Mouse (Mus musculus) brain, embryonic 14.5 days (tissue): ENCODE results near the gene Calr4. TPM values are rescaled to one million over a fixed set of nuclear protein-coding genes. Genes with fewer than 3 reads are reported as not detected.

Experiments
- DNase-seq: peaks from one replicate; pipeline ENCODE4 v3.0.0-alpha.2; 2011; ENCODE audit warnings: low read depth
- CTCF ChIP-seq: fragments of 200-500 bp; IDR thresholded peaks from 2 replicates; pipeline ENCODE4 v1.5.1; 2012; ENCODE audit warnings: inconsistent platforms, mild to moderate bottlenecking, moderate library complexity, borderline replicate concordance; ENCODE audit not compliant: insufficient read depth, insufficient read length; ENCODE audit errors: extremely low read depth
- POLR2A ChIP-seq: fragments of 200-500 bp; IDR thresholded peaks from 2 replicates; pipeline ENCODE4 v1.6.1; 2012; ENCODE audit warnings: mild to moderate bottlenecking, inconsistent platforms, borderline replicate concordance; ENCODE audit not compliant: poor library complexity, insufficient read depth, insufficient read length, severe bottlenecking; ENCODE audit errors: extremely low read depth
- polyA plus RNA-seq: library from polyadenylated mRNA; depleted of rRNA; stranded (reverse); fragments of >200 nt; gene quantifications from 2 replicates; pipeline ENCODE4 v1.2.3, GENCODE M21; 2012; rRNA removed

Calr4 gene
- polyA plus RNA-seq, 1 experiment = 0.89 TPM

DNA sequence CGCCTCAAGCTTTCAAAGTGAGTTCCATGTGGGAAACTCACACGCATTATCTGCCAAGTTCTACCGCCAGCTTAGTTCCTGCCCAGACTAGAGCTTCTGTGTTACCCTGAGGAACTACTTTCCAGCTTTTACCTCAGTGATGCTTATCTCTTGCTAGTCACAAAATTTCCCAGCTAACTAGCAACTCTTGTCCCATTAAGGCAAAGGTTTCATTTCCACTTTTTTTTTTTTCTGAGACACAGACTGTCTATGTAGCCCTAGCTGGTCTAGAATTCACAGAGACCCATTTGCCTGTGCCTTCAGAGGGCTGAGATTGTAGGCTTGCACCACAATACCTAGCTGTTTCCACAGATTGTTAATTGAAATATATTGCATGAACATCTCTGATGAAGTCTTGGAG, 33.2 kb downstream of the Calr4 start:
- no peak for DNase-seq
- TF ChIP-seq CTCF (no peak), POLR2A (no peak)

DNA sequence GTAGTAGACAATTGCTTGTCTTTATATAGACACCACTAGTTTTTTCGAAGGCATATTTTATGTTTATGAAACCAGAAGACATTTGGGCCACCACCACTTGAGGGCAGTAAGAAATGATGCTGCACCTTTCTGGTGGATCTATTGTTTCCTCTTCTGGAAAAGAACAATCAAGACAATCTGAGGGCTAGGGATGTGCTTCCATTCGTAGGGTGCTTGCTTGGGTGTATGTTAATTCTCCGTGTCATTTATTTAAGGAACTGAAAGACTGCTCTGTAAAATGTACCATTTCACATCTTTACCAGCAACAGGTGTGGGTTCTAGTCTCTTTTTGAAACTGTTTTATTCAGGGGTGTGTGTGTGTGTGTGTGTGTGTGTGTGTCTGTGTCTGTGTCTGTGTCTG, 34.6 kb downstream of the Calr4 start:
- DNase-seq = no peak
- no peak for TF ChIP-seq POLR2A
- TF ChIP-seq CTCF = no peak

DNA sequence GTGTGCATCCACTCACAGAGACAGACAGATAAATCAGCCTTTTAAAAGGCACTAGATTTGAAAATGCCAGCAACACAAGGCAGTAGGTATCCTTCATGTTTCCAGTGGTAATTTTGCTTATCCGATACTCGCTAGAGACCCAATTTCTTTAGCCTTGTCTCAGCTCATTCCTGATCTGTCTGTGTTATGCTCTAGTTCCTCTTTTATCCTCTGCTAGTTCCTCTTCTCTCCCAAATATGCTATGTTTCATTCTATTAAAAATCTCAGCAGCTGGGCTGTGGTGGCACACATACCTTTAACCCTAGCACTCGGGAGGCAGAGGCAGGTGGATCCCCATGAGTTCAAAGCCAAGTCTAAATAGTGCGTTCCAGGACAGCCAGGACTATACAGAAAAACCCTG, 37.5 kb downstream of the Calr4 start:
- TF ChIP-seq CTCF (no peak), POLR2A (no peak)
- no peak for DNase-seq

DNA sequence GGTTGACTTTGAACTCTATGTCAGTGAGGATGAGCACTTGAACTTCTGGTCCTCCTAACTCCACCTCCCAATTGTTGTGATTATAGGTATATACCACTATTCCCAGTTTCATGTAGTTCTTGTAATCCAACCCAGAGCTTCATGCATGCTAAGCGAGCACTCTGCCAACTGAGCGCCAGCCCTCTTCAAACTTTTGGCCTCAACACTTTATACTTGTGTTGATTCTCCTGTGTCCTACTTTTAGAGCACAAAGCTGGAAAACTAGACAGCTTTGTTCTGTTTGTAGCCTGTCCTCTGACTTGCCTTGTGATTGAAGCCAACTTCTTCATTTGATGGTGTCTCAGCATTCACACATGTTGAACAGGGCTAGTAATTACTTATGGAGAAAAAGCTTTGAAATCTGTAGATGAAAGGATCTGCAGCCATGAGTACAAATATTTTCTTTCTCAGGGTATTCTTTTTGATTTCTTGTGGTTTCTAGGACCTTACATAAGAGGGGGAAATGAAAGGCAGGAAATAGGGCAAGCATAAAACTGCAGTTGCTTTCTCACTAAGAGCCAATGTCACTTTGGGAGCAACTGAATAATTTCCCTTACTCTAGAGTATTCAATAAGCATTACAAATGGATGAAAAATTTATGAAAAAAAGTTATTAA, 39.4 kb downstream of the Calr4 start:
- no peak for TF ChIP-seq CTCF
- TF ChIP-seq POLR2A = no peak

DNA sequence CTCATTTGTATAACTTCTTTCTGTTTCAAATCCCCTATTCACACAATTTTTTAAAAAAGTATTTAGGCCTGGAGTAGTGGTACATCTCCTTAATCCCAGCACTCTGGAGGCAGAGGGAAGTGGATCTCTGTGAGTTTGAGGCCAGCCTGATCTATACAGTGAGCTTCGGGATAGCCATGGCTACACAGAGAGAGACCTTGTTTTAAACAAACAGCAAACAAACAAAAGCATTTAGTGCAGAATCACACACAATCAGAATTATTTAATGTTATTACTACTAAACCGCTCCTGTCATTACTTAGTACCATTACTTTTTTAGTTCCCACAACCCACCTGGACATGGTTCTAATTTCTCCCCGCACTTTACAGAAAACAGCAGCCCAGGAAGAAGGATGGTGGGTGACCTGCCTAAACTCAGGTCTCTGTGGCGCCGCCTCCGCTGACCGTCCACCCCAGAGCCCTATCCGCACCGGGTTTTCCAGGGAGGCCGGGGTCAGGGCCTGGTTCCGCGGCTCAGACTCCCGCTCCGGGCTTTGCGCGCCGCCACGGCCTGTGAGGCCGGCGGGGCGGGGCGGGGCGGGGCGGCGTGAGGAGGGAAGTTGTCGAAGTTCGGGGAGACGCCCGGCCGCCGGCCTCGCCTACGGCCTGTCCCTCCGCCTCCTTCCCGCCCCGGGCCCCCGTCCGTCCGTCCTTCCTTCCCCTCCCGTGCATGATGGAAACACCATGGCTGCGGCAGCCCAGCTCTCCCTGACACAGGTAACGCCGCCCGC, 45.6 kb downstream of the Calr4 start, which contains the start of gene Eps15:
Eps15 (plus strand) TSS at position 580 of the 770 bp plus-strand sequence.
- TF ChIP-seq POLR2A (no peak), CTCF (no peak)
- DNase-seq = peak; percentile 94

More for the DNA sequence above, 39.4 kb downstream of the Calr4 start:
- no peak for DNase-seq

DNA sequence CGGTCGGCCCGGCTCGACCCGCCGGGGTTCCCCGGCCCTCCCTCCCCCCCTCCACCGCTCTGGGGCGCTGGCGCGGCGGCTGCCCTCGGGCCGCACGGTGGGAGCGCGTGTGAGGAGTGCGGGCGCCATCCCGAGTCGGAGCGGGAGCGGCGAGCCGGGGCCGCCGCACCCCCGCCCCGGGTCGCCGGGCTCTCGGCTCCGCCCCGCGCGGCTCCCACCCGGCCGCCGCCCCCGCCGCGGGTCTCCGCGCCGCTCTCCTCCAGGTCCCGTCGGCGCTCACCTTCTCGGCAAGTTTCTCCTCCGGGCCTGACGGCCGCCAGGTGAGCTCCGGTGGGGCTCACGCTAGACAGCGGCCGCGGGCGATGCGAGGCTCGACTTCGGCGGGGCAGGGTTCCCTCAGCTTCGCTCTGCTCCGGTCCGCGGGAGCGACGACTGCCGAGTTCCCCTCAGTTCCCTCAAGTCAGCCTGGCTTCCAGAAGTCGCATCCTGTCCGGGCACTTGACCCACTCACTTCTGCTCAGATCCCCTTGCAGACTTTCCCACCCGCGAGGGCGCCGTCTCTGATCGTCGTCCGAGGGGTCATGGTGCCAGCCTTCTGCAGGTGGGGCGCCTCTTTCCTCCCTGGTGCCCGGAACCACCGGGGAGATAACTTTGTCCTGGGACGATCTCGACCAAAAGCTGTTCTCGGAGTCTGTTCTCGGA, 46.3 kb downstream of the Calr4 start:
- DNase-seq = peak; percentile 34
- TF ChIP-seq CTCF (no peak), POLR2A (no peak)

DNA sequence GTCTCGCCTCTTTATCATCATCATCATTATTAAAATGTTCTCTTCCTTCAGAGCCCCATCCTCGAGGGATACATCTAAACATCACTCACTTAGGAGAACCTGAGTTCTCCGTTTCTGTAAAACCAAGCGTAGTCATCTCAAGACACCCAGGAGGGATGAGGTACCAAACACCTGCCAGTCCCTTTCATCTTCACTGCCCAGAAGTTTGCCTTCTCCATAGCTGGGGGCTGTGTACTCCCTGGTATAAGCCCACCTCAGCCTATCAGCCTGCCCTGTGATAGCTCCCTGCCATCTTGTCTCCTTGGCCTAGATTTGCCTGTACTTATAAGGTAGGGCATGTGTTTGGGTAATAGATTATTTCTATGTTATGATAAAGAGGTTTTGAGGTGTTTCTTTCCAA, 46.9 kb downstream of the Calr4 start:
- no peak for DNase-seq
- TF ChIP-seq CTCF (no peak), POLR2A (no peak)

DNA sequence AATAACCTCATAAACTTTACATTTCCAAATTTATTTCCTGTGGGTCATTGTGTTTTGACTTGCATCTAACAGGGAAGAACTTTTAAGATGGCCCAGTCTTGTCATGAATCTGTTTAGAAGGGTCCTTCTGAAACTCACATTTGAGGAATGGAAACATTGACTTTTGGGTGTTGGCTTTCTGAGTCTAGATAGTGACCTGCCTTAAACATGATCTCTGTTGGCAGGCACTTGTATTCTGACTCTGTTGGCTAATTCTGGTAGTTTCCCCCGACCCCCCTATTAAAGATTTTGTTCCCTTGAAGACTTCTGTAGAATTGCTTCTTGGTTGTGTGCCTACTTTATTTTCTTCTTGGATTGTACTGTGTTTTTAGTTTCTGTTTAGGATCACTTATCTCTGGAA, 47.7 kb downstream of the Calr4 start:
- TF ChIP-seq POLR2A = no peak
- TF ChIP-seq CTCF = no peak
- no peak for DNase-seq

DNA sequence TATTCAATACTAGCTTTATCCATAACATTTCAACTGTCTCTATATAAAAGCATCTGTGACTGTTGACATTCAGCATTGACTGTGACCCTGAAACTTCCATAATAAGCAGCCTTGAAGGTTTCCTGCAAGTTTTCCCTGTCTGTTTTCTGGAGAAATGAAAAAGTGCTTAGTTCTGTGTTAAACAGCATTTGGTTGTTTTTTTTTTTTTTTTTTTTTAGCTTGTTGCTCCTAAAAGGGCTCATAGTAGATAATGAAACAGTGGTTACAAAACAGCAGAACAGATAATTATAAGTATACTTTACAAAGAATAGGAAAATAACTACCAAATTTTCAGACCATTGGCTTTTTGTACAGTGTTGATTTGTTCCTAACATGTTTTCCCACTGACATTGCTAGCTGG, 60.3 kb downstream of the Calr4 start:
- no peak for TF ChIP-seq POLR2A
- TF ChIP-seq CTCF = no peak
- no peak for DNase-seq

DNA sequence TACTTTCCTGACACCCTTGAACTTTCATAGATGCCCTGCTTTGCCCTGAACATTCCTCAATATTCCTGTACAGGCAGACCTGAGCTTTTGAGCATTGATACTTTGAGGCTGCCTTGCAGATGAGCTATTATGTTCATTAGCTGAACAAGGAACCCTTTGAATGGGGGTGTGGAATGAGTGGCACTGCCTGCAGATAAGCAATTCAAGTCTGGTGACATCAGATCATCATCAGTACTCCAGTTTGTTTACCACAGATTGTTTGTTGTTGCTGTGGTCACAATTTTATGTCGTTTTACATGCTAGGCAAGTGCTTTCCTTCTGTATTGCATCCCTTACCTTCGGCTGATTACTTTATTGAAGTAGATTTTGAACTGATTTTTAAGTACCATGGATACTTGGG, 62.2 kb downstream of the Calr4 start:
- TF ChIP-seq POLR2A = no peak
- TF ChIP-seq CTCF = no peak
- DNase-seq = no peak

DNA sequence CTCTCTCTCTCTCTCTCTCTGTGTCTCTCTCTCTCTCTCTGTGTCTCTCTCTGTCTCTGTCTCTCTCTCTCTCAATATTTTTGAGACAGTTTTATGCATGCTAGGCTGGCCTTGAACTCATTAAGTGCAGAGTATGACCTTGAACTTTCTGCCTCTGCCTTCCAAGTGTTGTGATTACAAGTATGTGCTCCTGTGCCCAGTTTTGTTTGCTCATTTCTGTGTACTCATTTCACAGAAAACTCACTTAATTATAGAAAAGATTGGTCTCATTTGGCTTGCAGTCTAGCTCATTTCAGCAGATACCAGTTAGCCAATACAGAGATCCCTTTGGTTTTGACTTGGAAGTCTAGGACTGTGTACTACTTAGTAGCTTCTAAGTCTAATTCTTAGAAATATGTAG, 64.9 kb downstream of the Calr4 start:
- TF ChIP-seq POLR2A = no peak
- no peak for TF ChIP-seq CTCF
- no peak for DNase-seq

Other genes with a start within 250 kb of the Calr4 start
- 102 and 130 TPM in 2 replicates for gene Nrd1, start 233.8 kb upstream of the Calr4 start, polyA plus RNA-seq
- 79.1 and 85.6 TPM in 2 replicates for gene Osbpl9, start 32.2 kb upstream of the Calr4 start, polyA plus RNA-seq
- gene Eps15, start 45.8 kb downstream of the Calr4 start, polyA plus RNA-seq = 42.1 and 70.3 TPM in 2 replicates
- 1.2 and 1.4 TPM in 2 replicates for gene Ttc39a, start 172.1 kb downstream of the Calr4 start, polyA plus RNA-seq